Mouse (Mus musculus): ENCODE results near the gene Thrap3. TPM values are rescaled to one million over a fixed set of nuclear protein-coding genes. Genes with fewer than 3 reads are reported as not detected.

Gene Thrap3
- total RNA-seq, 2 experiments from 2014 or later, result 149 to 158 TPM

GRCm38 (mm10) chr4:126150297-126150948 is 52.1 kb downstream of the Thrap3 start:
- no peak for TF ChIP-seq CTCF (IDR thresholded peaks at IDR 0.05)
- intact Hi-C loops (cut with DNase I), result no loop called here
- no peak overlapping the region for H3K27ac ChIP-seq
- H3K4me3 ChIP-seq, result no peak overlapping the region
- no peak for DNase-seq (ENCODE audit: extremely low spot score in 1 of 2, low spot score in 2 of 2)

GRCm38 (mm10) chr4:126149798-126150197 is 52.8 kb downstream of the Thrap3 start:
- intact Hi-C loops (cut with DNase I), result no loop called here
- no peak overlapping the region for H3K27ac ChIP-seq
- H3K4me3 ChIP-seq, result no peak overlapping the region
- DNase-seq (ENCODE audit: extremely low spot score in 1 of 2, low spot score in 2 of 2), result no peak
- no peak for TF ChIP-seq CTCF (IDR thresholded peaks at IDR 0.05)

- intact Hi-C loops (cut with DNase I), result no loop called here
- Histone ChIP-seq H3K4me3 (peak overlapping the region; percentile 45), H3K27ac (peak overlapping the region; percentile 47; the same call in 1 of the 2 replicates)
- TF ChIP-seq CTCF (IDR thresholded peaks at IDR 0.05), result no peak
- no peak for DNase-seq (ENCODE audit: extremely low spot score in 1 of 2, low spot score in 2 of 2)
Observed at GRCm38 (mm10) chr4:126149041-126149676, 53.4 kb downstream of the Thrap3 start.

GRCm38 (mm10) chr4:126148161-126148961 is 54.2 kb downstream of the Thrap3 start:
- DNase-seq (ENCODE audit: extremely low spot score in 1 of 2, low spot score in 2 of 2), result no peak
- TF ChIP-seq CTCF (IDR thresholded peaks at IDR 0.05), result peak; percentile 9
- H3K4me3 ChIP-seq, result peak overlapping the region; percentile 45
- peak overlapping the region; percentile 47 for H3K27ac ChIP-seq
- intact Hi-C loops (cut with DNase I), result no loop called here

GRCm38 (mm10) chr4:126147533-126148160 is 54.9 kb downstream of the Thrap3 start, which contains the start of gene Eva1b:
Eva1b (plus strand) TSS chr4:126147744.
- peak within 1 kb of the TSS; percentile 45 for H3K4me3 ChIP-seq

GRCm38 (mm10) chr4:126146974-126147532 is 55.5 kb downstream of the Thrap3 start:
- TF ChIP-seq CTCF (IDR thresholded peaks at IDR 0.05), result no peak
- H3K4me3 ChIP-seq, result no peak overlapping the region
- intact Hi-C loops (cut with DNase I), result no loop called here
- no peak for DNase-seq (ENCODE audit: extremely low spot score in 1 of 2, low spot score in 2 of 2)
- H3K27ac ChIP-seq, result no peak overlapping the region

More at GRCm38 (mm10) chr4:126147533-126148160, 54.9 kb downstream of the Thrap3 start, which contains the start of gene Eva1b:
- no peak for DNase-seq (ENCODE audit: extremely low spot score in 1 of 2, low spot score in 2 of 2)
- peak within 1 kb of the TSS; percentile 47 for H3K27ac ChIP-seq
- no peak for TF ChIP-seq CTCF (IDR thresholded peaks at IDR 0.05)
- intact Hi-C loops (cut with DNase I), result no loop called here

GRCm38 (mm10) chr4:126145396-126145795 is 57.2 kb downstream of the Thrap3 start:
- H3K4me3 ChIP-seq, result no peak overlapping the region
- no peak overlapping the region for H3K27ac ChIP-seq
- intact Hi-C loops (cut with DNase I), result no loop called here
- DNase-seq (ENCODE audit: extremely low spot score in 1 of 2, low spot score in 2 of 2), result no peak
- TF ChIP-seq CTCF (IDR thresholded peaks at IDR 0.05), result no peak; the same call in 1 of the 2 replicates

GRCm38 (mm10) chr4:126141021-126141420 is 61.5 kb downstream of the Thrap3 start:
- no peak for DNase-seq (ENCODE audit: extremely low spot score in 1 of 2, low spot score in 2 of 2)
- intact Hi-C loops (cut with DNase I), result no loop called here
- H3K27ac ChIP-seq, result no peak overlapping the region
- no peak for TF ChIP-seq CTCF (IDR thresholded peaks at IDR 0.05)
- H3K4me3 ChIP-seq, result no peak overlapping the region

- TF ChIP-seq CTCF (IDR thresholded peaks at IDR 0.05), result no peak
- DNase-seq (ENCODE audit: extremely low spot score in 1 of 2, low spot score in 2 of 2), result no peak
- H3K4me3 ChIP-seq, result no peak overlapping the region
- H3K27ac ChIP-seq, result no peak overlapping the region
- intact Hi-C loops (cut with DNase I), result no loop called here
Observed at GRCm38 (mm10) chr4:126137773-126138172, 64.8 kb downstream of the Thrap3 start.

- Histone ChIP-seq H3K27ac (no peak overlapping the region; the same call in 1 of the 2 replicates), H3K4me3 (no peak overlapping the region)
- TF ChIP-seq CTCF (IDR thresholded peaks at IDR 0.05), result no peak
- no peak for DNase-seq (ENCODE audit: extremely low spot score in 1 of 2, low spot score in 2 of 2)
- intact Hi-C loops (cut with DNase I), result no loop called here
Observed at GRCm38 (mm10) chr4:126134639-126135038, 67.9 kb downstream of the Thrap3 start.

GRCm38 (mm10) chr4:126134236-126134635 is 68.3 kb downstream of the Thrap3 start:
- DNase-seq (ENCODE audit: extremely low spot score in 1 of 2, low spot score in 2 of 2), result no peak
- Histone ChIP-seq H3K4me3 (no peak overlapping the region), H3K27ac (no peak overlapping the region; the same call in 1 of the 2 replicates)
- intact Hi-C loops (cut with DNase I), result no loop called here
- no peak for TF ChIP-seq CTCF (IDR thresholded peaks at IDR 0.05)

Data from left cerebral cortex, adult 2 months (tissue).